Mouse (Mus musculus): ENCODE measurements around the gene Mesp2. TPM values are rescaled to one million over a fixed set of nuclear protein-coding genes. Genes with fewer than 3 reads are reported as not detected.
"Not testable (repeated sequence)": the region's sequence is repeated elsewhere in the genome, so short reads cannot be mapped to it uniquely, and the experiment has no call there.

The Mesp2 gene
- 0.30 TPM in 1 of 2 replicates, not detected in the other for total RNA-seq (2021)
- long read RNA-seq, partial matches to known transcripts: 0 of 1 reads
- long read RNA-seq, other reads (novel, unspliced or antisense): 0 of 1 reads

DNA sequence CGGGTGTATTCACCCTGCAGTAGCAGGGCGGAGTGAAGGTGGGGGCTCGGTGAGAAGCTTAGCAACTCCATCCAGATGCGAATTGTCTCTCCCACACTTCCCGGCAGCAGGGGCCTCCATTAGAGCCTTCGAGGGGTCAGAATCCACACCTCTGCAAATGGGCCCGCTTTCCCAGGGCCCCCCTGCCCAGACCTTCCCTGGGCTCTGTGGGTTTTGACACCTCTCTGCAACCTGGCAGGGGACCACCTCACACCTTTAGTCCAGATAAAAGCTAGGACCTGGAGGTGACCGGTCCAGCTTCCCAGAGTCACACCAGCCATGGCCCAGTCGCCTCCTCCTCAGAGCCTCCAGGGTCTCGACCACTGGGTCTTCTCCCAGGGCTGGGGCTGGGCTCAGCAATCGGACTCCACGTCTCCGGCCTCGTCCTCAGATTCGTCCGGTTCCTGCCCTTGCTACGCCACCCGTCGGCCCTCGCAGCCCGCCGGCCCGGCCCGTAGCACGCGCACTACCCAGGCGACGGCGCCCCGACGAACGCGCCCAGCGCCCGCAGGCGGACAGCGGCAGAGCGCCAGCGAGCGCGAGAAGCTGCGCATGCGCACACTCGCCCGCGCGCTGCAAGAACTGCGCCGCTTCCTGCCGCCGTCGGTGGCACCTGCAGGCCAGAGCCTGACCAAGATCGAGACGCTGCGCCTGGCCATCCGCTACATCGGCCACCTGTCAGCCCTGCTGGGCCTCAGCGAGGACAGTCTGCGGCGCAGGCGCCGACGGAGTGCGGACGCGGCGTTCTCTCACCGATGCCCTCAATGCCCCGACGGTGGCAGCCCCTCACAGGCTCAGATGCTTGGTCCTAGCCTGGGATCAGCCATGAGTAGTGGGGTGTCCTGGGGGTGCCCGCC lies at the start of gene Mesp2:
TSS of gene Mesp2 (plus strand) at position 117 of the 896 bp plus-strand sequence.
- peak; percentile 79 for DNase-seq

DNA sequence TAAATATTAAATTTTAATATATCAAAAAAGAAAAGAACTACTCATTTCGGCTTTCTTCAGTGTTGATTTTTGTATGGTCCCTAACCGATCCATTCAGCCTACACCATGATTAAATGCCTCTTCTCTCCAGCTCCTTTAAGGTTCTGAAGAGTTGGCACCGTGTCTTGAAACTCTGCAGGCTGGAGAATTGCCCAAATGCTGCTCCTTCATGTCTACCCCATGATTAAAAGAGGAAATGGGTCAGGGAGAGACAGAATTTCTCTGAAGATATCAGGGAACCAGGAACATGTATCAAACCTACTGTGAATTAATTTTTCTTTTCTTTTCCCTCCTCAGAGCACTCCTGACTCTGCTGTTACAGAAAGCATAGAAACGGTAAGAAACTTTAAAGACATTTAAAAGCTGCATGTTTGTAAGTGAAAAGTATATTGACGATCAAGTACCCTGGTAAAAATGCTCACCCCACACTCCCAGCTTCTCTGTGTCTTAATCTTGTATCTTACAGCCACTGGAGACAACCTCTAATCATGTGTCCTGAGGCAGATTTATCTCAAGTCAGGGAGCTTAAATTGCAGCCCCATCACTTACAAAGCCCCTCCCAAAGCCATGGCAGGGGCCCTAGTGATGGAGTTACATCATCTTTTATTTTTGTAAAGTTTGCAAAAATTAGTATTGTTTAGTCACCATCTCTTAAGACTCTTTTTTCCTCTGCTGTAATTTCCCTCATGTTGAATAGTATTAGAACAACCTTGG lies 49.2 kb upstream of the Mesp2 start:
- no peak for DNase-seq

DNA sequence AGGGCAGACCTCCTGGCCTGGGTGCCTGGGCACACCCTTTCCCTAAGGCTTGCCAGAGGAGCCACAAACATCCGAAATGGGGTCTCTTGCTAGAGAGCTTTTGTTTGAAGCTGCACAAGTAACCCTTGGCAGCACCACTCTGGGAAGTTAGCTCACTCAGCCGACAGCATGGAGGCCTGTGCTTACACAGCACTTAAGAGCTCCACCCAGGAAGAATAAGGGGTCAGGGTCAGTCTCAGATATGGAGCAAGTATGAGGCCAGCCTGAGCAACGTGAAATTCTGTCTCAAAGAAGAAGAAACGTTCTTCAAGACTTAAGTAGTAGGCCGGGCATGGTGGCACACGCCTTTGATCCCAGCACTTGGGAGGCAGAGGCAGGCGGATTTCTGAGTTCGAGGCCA lies 48.4 kb upstream of the Mesp2 start:
- no peak for DNase-seq

DNA sequence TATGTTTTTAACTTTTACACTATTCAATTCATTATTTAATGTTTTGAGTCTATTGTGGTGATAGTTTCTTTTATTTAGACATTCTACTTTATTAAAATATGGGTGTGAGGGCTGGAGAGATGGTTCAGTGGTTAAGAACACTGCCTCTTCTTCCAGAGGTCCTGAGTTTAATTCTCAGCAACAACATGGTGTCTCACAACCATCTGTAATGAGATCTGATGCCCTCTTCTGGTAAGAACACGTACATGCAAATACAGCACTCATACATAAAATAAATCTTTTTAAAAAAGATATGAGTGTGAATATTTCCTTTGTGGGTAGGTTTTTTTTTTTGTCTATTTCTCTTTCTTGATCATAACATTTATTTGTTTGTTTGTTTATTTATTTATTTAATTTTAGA lies 44.5 kb upstream of the Mesp2 start:
- no peak for DNase-seq

DNA sequence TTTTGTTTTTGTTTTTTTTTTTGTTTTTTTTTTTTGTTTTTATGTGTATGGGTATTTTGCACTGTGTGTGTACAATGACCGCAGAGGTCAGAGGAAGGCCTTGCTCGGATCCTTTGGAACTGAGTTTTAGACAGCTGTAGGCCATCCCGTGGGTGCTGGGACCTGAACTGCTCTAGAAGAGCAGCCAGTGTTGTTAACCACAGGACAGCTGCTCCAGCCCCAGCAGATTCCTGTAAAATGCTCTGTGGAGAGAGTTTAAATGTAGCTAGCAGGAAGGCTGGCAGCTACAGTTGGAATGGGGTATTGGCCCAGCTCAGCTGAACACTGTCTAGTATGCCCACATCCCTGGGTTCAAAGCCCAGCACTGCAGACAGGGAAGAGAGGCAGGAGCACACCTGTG lies 40.9 kb upstream of the Mesp2 start:
- no peak for DNase-seq

DNA sequence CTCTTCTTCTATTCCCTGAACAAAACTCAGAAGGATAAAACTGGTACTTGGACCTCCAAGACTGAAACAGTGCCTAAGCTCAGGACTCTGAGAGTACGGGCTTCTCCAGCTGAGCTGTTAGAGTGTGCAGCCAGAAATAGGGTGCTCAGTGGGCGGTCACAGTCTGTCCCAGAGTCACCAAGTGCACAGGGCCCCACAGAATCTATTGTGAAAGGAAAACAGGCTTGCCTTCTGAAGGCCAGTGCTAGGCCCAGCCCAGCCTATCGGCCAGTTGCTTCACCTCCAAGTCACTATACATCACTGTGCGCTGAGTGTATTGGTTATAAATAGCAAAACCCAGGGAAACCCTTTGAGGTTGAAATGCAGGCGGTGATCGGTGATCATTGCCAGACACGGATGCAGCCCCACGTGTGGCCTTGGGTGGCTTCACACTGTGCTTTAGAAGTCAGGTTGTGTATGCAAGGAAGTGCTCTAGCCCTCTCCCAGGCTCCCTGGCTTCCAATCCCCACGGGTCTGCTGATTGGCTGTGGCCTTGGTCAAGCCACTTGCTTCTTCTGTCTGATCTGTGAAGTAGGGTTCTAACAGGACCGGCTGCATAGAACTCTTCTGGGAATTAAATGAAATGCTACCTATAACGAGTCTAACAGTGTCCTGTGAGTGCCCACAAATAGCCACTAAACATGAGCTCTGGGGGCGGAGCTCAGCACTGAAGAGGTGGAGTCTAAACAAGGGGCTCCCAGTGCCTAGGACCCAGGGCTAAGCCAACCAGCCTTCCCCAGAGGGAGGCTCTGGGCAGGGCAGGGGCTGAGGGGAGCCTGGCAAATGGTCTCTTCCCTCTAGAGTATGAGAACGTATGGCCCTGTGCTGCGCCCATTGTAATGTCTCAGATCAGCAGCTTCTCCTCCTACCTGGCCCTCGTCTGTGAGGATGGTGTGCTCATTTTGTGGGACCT lies 38.7 kb upstream of the Mesp2 start:
- no peak for DNase-seq

DNA sequence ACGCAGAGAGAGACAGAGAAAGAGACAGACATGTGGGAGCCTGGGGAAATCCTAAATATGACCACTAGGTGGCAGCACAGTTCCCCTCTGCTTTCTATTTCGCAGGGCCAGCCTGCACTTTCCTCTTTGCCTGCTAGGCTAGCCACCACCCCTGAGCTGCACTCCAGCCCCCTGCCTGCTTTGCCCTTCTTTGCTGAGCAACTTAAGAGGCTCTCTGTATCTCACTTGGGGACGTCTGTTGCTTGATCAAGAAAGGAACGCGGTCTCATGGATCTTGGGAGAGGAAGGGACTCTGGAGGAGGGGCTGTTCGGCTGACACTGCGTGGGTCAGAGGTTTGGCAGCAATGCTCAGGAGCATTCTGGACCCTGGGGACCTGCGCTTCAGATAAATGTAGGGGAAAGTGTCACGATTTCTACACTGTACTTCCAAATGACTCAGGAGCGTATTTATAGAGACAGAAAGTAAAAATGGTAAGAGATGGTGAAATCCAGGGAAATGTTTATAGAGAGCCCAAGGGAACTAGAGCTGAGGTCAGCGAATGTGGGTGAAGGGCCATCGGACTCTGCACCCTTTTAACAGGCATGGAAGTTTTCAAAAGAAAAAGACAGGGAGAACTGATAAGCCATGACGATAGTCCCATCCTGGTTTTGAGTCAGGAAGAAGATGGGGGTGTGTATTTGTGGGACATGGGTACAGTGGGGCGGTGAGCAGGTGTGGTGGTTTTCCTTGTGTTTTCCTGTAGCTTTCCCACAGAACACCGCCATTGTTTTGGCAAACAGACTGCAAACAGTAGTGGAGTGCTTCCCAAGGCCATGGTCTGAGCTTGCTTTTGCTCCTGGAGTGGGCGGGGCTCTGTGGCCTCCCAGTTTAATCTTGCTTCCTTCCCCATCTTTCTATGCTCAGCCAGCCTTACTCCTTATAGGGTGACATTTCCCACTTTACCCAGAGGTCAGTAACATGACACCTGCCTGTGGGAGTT lies 29.6 kb upstream of the Mesp2 start:
- peak; percentile 71 for DNase-seq

DNA sequence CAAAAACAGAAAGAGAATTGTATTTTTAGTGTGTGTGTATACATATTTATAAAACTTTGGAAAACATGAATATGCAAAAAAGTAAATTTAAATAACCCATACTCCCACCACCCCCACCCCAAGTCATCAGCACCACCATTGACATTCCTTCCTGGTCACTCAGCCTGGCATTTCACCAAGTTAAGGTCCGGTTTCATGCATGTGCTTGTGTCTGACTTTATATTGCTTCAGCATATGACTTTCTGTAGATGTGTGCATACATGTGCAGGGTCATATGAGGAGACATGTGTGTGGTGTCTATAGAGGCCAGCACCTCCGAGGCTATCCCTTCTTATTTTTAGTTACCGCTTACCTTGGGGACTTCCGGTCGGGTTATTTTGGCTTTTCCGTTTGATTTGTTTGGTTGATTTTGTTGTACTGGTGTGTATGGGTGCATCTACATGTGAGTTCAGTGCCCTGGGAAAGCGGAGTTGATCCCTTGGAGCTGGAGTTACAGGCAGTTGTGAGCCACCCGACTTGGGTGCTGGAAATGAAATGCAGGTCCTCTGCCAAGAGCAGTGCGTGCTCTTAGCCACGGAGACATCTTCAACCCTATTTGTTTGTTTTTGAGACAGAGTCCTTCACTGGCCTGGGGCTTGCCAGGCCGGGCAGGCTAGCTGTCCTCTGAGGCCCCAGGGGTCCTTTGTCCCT lies 28.6 kb upstream of the Mesp2 start:
- no peak for DNase-seq

DNA sequence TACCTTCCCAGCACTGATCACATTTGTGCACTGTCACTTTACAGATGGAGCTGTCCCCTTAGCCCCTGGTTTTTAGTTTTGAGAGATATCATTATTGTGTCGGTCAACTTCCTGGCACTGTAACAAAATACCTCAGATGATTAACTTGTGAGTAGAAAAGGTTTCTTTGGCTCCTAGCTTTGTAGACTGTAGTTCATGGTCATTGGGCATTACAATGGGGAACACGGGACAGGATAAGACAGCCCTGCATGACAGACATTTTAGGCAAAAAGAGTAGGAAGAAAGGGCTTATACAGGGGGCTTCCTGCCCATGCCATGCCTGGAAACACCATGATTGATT lies 28.0 kb upstream of the Mesp2 start:
- DNase-seq: no peak

DNA sequence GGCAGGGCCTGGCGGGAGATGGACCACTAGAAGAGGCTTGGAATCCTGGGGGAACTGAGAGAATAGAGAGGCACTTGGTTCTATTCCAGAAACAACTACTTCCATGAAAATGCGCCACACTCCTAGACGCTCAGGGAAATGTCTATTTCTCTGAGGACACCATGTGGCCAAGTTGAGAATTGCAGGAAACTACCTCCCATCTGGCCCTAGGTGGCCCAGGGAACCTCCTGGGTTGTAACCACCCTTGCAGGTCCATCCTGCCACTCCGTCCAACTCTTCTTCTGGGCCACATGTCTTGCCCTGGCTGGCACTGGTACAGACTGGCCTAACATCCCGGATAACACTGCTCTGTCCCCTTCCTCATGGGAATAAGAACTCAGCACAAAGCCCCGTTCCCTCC lies 24.2 kb upstream of the Mesp2 start:
- DNase-seq: peak; percentile 60

DNA sequence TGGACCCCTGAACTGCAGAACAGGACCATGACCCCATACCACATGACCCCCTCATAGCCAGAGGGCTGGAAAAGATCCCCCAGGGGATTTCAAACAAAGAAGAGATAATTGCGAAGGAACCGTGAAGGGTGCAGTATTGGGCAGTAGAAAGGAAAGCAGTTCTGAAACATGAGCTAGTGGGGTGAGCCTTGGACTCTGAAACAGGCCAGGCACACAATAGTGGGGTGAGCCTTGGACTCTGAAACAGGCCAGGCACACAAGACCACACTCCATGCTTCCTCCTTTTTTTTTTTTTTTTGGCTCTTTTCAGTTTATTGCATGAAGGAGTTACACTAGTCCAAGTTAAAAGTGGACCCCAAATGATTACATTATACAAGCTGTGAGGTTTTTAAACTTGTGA lies 20.7 kb upstream of the Mesp2 start:
- not testable (repeated sequence) for DNase-seq

DNA sequence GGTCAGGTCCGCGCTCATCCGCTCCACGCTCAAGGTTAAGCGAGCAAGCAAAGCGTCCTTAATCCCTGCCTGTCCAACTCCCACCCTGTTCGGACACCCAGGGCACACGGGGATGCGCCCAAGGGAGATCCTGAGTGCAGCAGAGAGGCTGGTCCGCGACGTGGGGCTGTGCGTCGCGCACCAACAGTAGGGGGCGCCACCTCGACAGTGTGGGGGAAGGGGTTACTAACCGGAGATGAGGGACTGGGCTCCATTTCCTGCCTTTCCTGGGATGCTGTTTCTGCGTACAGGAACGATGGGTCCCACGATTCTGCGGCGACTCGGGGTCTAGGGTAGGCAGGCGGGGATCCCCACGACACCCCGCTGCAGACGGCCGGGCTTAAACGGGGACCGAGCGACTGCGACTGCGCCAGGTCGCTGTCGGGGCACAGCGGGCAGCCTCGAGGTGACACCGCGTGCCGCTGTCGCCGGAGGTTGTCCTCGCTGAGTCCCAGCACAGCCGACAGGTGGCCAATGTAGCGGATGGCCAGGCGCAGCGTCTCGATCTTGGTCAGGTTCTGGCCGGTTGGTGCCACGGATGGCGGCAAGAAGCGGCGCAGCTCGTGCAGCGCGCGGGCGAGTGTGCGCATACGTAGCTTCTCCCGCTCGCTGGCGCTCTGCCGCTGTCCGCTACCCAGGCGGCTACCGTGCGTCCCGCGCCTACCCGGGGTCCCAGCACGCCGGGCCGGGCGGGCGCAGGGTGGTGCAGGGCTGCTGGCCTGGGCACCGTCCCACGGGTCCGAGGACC lies 17.7 kb upstream of the Mesp2 start:
- peak; percentile 61 for DNase-seq

DNA sequence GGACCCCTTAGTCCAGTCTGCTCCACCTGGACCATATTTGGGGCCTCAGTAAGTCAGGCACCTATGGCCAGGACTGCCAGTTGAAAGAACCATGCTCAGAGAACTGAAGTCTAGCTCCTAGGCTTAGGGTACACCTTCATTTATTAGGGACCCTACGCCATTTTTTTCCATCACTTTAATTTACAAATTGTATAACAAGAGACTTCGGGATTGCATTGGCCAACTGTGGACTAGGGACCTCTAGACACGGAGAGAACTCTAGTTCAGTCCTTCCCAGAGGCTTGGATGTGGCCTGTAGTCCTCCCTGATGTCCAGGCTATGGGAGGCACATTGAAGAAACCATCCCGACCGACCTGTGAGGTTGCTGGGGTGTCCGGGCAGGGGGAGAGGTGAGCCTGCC lies 16.8 kb upstream of the Mesp2 start, which contains the start of gene Mesp1:
TSS of gene Mesp1 (minus strand) at position 101 of the 400 bp plus-strand sequence.
- DNase-seq: no peak

DNA sequence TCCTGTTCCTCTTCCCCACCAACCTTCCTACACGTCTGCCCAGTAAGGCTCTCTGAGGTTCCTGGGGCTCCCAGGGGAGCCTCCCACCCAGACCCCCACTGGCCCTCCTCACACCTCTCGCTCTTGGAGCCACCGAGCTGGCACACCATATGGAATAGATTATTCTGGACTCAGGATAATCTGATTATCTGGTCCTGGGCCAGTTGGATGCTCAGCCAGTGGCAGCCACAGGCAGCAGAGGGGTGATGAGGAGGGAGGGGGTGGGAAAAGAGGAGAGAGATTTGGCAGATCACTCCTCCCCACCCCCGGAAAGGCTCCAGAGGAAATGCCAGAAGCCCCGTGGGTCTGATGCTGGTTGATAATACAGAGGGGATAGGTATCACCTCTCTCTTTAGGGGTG lies 11.9 kb upstream of the Mesp2 start:
- no peak for DNase-seq

DNA sequence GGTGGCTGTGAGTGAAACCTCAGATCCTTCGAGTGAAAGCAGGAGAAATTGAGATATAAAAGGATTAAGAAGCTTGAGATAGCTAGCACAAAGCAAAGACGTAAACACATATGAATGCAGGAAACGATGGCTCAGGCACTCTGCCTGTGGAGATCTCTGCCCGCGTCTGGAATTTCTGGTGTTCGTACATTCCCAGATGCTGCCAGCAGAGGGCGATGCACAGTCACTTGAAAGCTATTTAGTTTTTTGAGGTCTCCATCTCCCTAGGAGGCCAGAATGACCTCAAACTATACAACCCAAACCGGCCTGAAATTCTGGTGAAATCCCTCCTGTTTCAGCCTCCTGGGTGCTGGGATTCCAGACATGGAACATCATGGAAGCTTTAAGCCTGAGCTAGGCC lies 11.5 kb upstream of the Mesp2 start:
- DNase-seq: peak; percentile 79

DNA sequence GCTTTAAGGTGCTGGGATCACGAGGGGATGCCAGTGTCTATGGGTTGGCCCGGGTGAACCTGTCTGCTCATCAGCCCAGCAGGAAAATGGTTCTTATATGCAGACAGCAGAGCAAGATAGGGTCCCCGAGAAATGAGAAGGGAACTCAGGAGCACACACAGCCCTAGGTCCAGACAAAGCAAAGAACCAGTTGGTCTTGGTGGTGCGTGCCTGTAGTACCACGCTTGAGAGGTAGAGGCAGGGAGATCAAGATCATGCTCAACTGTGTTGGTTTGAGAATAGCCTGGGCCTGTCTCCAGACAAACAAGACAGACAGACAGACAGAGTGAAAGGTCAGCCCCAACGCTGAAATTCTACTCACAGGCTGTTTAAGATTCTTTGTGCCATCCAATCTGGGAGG lies 11.0 kb upstream of the Mesp2 start:
- no peak for DNase-seq

DNA sequence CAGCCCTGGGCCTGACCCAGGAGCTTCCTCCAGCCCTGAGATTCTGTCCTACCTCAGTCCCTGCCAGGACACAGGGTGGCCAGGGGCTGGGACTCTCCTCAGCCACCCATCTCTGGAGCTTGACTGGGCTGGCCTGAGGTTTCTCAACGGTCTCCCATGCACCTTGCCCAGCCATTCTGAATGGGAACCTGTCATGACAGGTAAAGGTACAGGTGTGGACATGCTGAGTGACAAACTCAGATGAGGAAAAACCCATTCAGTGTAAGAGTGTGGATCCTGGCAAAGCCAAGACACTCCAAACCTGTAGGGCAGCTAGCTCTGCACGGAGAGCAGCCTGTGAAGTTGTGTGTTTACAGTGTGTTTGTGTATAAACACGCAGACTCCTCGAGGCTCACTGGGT lies 10.2 kb upstream of the Mesp2 start:
- no peak for DNase-seq

DNA sequence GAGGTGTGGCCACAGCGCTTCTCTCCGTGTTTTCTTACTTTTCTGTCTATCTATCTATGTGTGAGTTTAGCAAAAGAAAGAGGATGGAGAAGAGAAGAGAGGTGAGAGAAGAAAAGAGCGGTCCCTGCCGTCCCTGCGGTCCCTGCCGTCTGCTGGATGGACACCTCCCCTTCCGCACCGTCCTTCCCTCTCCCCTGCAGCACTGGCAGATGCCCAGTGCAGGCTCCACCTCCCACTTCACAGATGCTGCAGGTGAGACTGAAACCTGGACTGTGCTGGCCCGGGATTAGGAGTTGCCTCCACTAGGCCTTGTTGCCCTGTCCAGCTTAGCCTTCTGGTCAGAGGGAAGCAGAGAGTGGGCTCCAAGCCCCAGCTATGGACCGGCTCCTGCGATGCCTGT lies 9.1 kb upstream of the Mesp2 start:
- no peak for DNase-seq

DNA sequence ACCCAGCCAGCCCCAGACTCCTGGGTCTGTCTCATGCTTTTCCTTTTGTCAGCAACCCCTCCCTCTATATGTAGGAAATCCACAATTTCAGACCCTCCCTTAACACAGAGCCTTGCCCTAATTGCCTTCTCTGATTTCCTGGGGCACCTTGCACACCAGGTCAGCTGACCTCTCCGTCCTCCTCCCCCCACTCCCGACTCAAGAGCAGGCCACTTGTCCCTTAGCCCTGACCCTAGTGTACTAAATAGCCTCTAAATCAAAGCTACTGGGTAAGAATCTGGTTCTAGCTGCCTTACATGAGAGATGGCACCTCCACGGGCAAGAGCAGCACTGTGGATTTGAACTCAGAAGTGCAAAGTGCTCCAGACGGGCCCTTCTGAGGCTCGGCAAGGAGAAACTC lies 8.5 kb upstream of the Mesp2 start:
- no peak for DNase-seq

DNA sequence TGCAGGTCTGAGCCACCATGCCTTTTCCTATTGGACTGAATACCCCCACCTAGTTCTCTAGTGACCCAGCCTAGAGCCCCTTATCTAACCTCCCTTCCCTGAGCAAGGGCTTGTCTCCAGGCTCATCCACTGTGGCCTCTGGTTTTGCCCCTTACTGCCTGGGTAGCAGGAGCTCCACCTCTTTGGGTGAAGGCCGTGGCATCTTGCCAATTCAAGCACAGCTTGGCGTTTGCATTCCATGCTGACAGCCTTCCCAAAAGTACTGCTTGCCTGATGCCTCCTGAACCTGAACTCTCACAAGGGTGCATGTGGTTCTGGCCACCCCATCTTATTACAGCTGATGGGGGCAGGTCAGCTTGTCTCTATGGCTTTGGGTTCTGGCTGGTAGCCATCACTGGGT lies 6.6 kb upstream of the Mesp2 start:
- peak; percentile 77 for DNase-seq
